Mouse (Mus musculus) 3134 (cell line): ENCODE data around the gene Gm9376.

ENCODE experiments used
- DNase-seq: peaks from one replicate; pipeline ENCODE4 v3.0.0-alpha.2; 2011; ENCODE audit warnings: low spot score; ENCODE audit not compliant: insufficient read length; ENCODE audit errors: extremely low read depth

The Gm9376 gene

DNA sequence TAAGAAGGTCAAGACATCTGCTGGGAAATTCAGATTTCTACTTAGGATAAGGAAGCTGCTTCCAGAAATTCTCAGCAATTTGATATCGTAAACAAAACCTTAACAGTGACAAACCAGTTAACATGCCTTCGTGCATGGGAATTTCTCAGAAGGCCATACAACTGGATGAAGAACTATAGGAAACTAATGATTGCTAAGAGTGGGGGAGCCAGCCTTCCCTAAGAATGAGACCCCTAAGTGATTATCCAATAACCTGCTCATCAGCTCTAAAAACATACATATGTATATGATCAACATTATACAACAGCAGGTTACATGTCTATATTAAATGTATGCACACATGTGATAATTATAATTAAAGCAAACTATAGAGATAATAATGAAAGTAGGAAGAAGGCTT is at the start of gene Gm9376:
Gene Gm9376, plus strand, starts transcription at position 301 of the 400 bp plus-strand sequence.
- DNase-seq: no peak

- no peak for DNase-seq
Observed at GRCm38 (mm10) chr14:118220885-118221284, 45.9 kb upstream of the Gm9376 start.

DNA sequence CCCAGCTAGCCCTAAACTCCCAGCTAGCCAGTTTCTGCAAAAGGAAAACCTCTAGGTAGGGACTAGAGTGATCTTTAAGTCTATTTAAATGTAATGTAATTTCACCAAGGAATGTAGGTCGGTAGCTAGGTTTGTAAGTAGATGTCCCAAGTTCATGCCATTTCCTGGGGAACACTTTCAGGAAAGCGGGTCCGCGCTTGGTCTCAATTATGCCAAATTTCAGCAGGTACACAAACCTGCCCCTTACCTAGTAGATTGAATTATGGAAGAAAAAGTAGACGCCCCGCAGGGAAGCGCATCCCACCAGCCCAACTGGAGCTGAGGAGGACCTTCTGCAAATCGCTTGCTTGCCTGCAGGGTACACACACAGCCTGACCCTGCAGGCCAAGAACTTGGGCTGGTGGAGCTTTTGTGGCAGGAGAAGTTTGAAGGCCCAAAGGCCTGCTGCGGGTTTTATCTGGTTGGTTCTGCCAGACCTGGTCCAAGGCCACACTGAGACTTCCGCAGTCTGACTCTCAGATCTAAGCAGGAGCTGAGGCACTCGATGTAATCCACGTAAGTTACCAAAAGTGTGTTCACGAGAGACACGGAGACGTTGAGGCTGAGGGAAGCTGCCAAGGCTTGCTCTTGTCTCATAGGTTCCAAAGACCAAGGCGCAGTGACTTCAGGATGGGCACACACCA is 41.6 kb upstream of the Gm9376 start:
- DNase-seq: no peak

- DNase-seq: no peak
Observed at GRCm38 (mm10) chr14:118225911-118226310, 40.8 kb upstream of the Gm9376 start.

- no peak for DNase-seq
Observed at GRCm38 (mm10) chr14:118226471-118227155, 40.1 kb upstream of the Gm9376 start.

DNA sequence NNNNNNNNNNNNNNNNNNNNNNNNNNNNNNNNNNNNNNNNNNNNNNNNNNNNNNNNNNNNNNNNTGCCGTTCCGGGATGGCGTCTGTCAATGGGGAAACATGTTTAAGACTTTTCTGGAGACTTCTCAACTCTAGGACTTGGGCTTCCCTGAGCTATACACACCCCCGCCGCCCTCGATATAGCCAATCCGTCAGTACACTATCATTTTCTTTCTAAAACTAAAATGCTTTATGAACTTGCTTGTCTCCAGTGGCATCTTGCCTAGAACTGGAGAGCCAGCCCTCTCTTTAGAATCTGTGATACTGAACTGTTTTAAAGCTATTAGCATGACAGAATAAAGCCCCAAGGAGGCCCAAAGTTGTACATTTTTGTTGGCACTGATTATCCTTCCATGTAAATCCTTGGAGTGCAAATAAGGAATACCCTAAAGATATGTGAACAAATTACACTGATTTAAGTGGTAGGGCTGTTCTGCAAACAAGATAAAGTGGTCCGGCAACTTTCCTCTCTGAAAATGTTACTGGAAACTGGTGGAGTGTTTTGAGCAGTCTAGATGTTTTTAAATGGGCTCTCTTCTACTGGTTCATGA is 34.3 kb upstream of the Gm9376 start:
- no peak for DNase-seq

- DNase-seq: no peak
Observed at GRCm38 (mm10) chr14:118233786-118234540, 32.8 kb upstream of the Gm9376 start.

GRCm38 (mm10) chr14:118234541-118235210 is 32.1 kb upstream of the Gm9376 start:
- DNase-seq: no peak

DNA sequence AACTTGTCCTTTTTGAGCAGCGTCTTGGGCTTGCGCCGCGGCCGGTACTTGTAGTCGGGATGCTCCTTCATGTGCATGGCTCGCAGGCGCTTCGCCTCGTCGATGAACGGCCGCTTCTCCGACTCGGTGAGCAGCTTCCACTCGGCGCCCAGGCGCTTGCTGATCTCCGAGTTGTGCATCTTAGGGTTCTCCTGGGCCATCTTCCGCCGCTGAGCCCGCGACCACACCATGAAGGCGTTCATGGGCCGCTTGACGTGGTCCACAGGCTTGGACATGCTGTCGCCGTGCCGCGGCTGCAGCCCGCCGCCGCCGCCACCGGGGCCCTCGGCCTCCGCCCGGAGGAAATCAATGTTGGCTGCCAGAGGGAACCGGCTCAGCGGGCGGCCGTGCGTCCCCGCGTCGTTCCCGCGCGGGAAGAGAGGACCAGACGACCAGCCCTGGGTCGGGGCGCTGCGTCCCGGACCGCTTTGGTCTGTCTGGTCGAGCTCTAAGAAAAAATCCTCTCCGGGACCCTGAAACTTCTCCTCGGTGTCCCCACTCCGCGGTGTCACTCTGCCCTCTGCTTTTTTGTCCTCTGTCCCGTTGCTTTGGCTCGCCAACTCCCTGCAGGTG is 31.3 kb upstream of the Gm9376 start:
- no peak for DNase-seq

- no peak for DNase-seq
Observed at GRCm38 (mm10) chr14:118235973-118236885, 30.5 kb upstream of the Gm9376 start.

DNA sequence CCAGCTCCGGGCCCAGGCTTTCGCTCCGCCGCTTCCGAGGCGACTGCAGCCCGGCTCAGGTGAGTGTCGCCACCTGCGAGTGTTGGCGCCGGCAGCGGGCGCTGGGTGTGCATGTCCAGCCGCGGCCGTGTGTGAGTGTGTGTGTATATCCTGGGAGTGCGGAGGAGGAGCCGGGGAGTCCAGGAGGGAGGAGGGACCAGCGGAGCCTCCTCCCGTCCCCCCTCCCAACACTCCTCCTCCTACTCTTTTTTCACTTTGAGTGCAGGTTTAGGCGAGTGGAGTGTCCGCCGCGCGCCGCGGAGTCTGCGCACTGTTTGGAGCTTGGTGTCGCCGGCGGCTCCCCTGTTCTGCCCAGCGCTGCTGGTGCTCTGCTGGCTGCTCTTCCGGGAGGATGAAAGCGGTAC is 29.9 kb upstream of the Gm9376 start, which contains the start of gene Sox21:
Gene Sox21, minus strand, starts transcription at position 145 of the 404 bp plus-strand sequence.
- DNase-seq: no peak

GRCm38 (mm10) chr14:118237786-118238185 is 29.0 kb upstream of the Gm9376 start:
- DNase-seq: no peak

DNA sequence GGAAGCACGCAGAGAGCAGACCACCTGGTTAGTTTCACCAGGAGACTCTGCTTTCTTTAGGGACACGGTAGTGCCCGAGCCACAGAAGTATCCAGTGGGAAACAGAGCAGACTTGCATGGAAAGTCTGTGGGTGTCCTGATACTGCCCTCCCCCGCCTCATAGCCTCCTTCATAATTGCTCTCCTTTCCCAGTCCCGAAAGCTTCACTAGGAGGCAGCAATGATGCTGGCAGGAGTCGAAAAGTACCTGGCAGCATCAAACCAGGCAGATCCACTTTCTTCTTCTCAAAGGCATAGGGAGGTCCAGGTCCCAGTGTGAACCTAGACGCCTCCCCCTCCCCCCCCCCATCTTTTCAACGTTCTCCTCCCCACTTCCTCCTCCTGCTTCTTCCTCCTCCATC is 27.4 kb upstream of the Gm9376 start:
- no peak for DNase-seq

DNA sequence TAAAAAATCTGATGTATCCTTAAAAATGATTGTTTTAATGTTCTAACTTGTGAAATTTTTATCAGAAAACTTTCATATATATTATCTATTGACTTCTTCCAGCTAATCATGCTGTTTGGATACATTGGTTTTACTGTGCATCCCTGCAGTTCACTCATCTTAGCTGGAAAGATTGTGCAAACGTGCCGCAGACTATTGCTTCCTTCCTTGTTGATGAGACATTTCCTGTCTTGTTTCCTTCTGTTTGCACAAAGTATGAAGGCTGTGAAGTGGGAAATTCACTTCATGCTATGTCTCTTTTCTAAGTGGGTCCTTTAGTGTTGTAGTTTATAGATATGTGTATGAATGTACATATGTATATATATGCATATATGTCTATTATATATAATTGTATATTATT is 25.3 kb upstream of the Gm9376 start:
- no peak for DNase-seq

GRCm38 (mm10) chr14:118253381-118253780 is 13.4 kb upstream of the Gm9376 start:
- DNase-seq: no peak

DNA sequence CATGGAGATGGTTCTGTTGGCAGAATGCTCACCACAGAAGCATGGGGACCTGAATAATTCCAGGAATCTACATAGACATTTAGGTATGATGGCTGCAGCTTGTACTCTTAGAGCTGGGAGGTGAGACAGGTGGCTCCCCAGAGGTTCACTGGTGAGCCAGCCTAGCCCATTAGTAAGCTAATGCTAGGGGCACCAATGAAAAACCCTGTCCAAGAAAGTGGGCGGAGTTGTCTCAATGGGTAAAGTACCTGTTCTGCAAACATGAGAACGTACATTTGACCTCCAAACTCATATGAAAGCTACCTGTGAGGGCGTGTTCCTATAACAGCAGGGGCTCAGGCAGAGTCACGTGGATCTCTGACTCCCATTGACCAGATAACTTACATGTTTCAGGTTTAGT is 2.1 kb downstream of the Gm9376 start:
- no peak for DNase-seq

GRCm38 (mm10) chr14:118272594-118273555 is 6.1 kb downstream of the Gm9376 start:
- no peak for DNase-seq
